Mouse (Mus musculus): ENCODE measurements around the gene Speg. TPM values are rescaled to one million over a fixed set of nuclear protein-coding genes. Genes with fewer than 3 reads are reported as not detected.

Speg gene
- polyA plus RNA-seq (2015; fragmentation: Nextera tagmentation; extraction: Ambion mirVana), result 45.2 and 49.1 TPM in 2 replicates

- Histone ChIP-seq H3K36me3 (no peaks in the 10 kb centered on the region), H3K9ac (peak within 1 kb of the TSS; percentile 1; the same call in 1 of the 2 replicates), H3K4me1 (peaks cover 15% of the 10 kb centered on the region), H3K9me3 (no peaks in the 10 kb centered on the region), H3K4me3 (replicated peaks) (peak within 1 kb of the TSS; percentile 32), H3K27ac (no peak within 1 kb of the TSS), H3K27me3 (replicated peaks) (peaks cover 8% of the 10 kb centered on the region), H3K4me2 (peak within 1 kb of the TSS; percentile 50)
- 10% methylated on average over 55 of the region's 57 CpGs for WGBS
- ATAC-seq (ENCODE audit: insufficient read depth, low FRiP score, low read depth), result 0 out of 2 replicates have a peak, but pooled peaks have one; percentile 31
These were observed at the start of gene Speg for GRCm38 (mm10) chr1:75374950-75375936. TSS of gene Speg (plus strand) at chr1:75375297.

- Histone ChIP-seq H3K4me3 (replicated peaks) (no peak overlapping the region), H3K9me3 (no peaks in the 10 kb centered on the region), H3K27ac (no peak overlapping the region), H3K36me3 (no peaks in the 10 kb centered on the region), H3K27me3 (replicated peaks) (no peaks in the 10 kb centered on the region), H3K4me1 (no peaks in the 10 kb centered on the region), H3K4me2 (no peak overlapping the region), H3K9ac (no peak overlapping the region)
- no peak for ATAC-seq (ENCODE audit: insufficient read depth, low FRiP score, low read depth)
These were observed 47.6 kb upstream of the Speg start for GRCm38 (mm10) chr1:75327461-75327860.

GRCm38 (mm10) chr1:75331271-75331670, 43.8 kb upstream of the Speg start:
- no peaks in the 10 kb centered on the region for H3K4me1 ChIP-seq
- no peak for ATAC-seq (ENCODE audit: insufficient read depth, low FRiP score, low read depth)
- H3K4me2 ChIP-seq, result no peak overlapping the region
- no peak overlapping the region for H3K9ac ChIP-seq
- no peaks in the 10 kb centered on the region for H3K9me3 ChIP-seq
- no peak overlapping the region for H3K4me3 ChIP-seq (replicated peaks)
- H3K27ac ChIP-seq, result no peak overlapping the region
- 54% methylated on average over 1 of the region's 1 CpGs for WGBS
- H3K27me3 ChIP-seq (replicated peaks), result no peaks in the 10 kb centered on the region
- H3K36me3 ChIP-seq, result no peaks in the 10 kb centered on the region

GRCm38 (mm10) chr1:75336461-75336860, 38.6 kb upstream of the Speg start:
- no peak overlapping the region for H3K9ac ChIP-seq
- ATAC-seq (ENCODE audit: insufficient read depth, low FRiP score, low read depth), result no peak
- WGBS, result 51% methylated on average over 3 of the region's 3 CpGs
- no peaks in the 10 kb centered on the region for H3K36me3 ChIP-seq
- H3K27ac ChIP-seq, result no peak overlapping the region
- H3K9me3 ChIP-seq, result no peaks in the 10 kb centered on the region
- H3K4me1 ChIP-seq, result peaks cover 24% of the 10 kb centered on the region
- H3K4me3 ChIP-seq (replicated peaks), result no peak overlapping the region
- H3K4me2 ChIP-seq, result no peak overlapping the region
- H3K27me3 ChIP-seq (replicated peaks), result no peaks in the 10 kb centered on the region

GRCm38 (mm10) chr1:75337097-75337496, 38.0 kb upstream of the Speg start:
- Histone ChIP-seq H3K27ac (no peak overlapping the region), H3K27me3 (replicated peaks) (no peaks in the 10 kb centered on the region), H3K9me3 (no peaks in the 10 kb centered on the region), H3K36me3 (no peaks in the 10 kb centered on the region), H3K4me2 (no peak overlapping the region), H3K4me1 (peaks cover 24% of the 10 kb centered on the region), H3K4me3 (replicated peaks) (no peak overlapping the region), H3K9ac (no peak overlapping the region)
- WGBS, result 49% methylated on average over 9 of the region's 9 CpGs
- no peak for ATAC-seq (ENCODE audit: insufficient read depth, low FRiP score, low read depth)

- no peak overlapping the region for H3K9ac ChIP-seq
- H3K9me3 ChIP-seq, result no peaks in the 10 kb centered on the region
- H3K4me1 ChIP-seq, result peaks cover 24% of the 10 kb centered on the region
- no peaks in the 10 kb centered on the region for H3K27me3 ChIP-seq (replicated peaks)
- WGBS, result 9% methylated on average over 11 of the region's 11 CpGs
- H3K4me3 ChIP-seq (replicated peaks), result no peak overlapping the region
- 0 out of 2 replicates have a peak overlapping the region, but pooled peaks have one; percentile 17 for H3K4me2 ChIP-seq
- 0 out of 2 replicates have a peak overlapping the region, but pooled peaks have one; percentile 6 for H3K27ac ChIP-seq
- no peaks in the 10 kb centered on the region for H3K36me3 ChIP-seq
- ATAC-seq (ENCODE audit: insufficient read depth, low FRiP score, low read depth), result peak; percentile 75
These were observed 36.9 kb upstream of the Speg start for GRCm38 (mm10) chr1:75338091-75338694.

- ATAC-seq (ENCODE audit: insufficient read depth, low FRiP score, low read depth), result no peak
- Histone ChIP-seq H3K27ac (no peak overlapping the region), H3K4me1 (peaks cover 30% of the 10 kb centered on the region), H3K36me3 (no peaks in the 10 kb centered on the region), H3K4me2 (no peak overlapping the region), H3K9ac (no peak overlapping the region), H3K27me3 (replicated peaks) (no peaks in the 10 kb centered on the region), H3K4me3 (replicated peaks) (no peak overlapping the region), H3K9me3 (no peaks in the 10 kb centered on the region)
- 33% methylated on average over 9 of the region's 9 CpGs for WGBS
These were observed 35.8 kb upstream of the Speg start for GRCm38 (mm10) chr1:75339337-75339736.

- no peaks in the 10 kb centered on the region for H3K27me3 ChIP-seq (replicated peaks)
- no peak overlapping the region for H3K4me3 ChIP-seq (replicated peaks)
- H3K27ac ChIP-seq, result no peak overlapping the region
- no peak overlapping the region for H3K4me2 ChIP-seq
- no peak overlapping the region for H3K9ac ChIP-seq
- H3K36me3 ChIP-seq, result no peaks in the 10 kb centered on the region
- no peaks in the 10 kb centered on the region for H3K9me3 ChIP-seq
- ATAC-seq (ENCODE audit: insufficient read depth, low FRiP score, low read depth), result no peak
- 81% methylated on average over 2 of the region's 2 CpGs for WGBS
- peaks cover 41% of the 10 kb centered on the region for H3K4me1 ChIP-seq
These were observed 34.6 kb upstream of the Speg start for GRCm38 (mm10) chr1:75340519-75340918.

GRCm38 (mm10) chr1:75342874-75343416, 32.2 kb upstream of the Speg start:
- ATAC-seq (ENCODE audit: insufficient read depth, low FRiP score, low read depth), result peak; percentile 17; the same call in 1 of the 2 replicates
- Histone ChIP-seq H3K4me1 (peaks cover 35% of the 10 kb centered on the region), H3K9me3 (no peaks in the 10 kb centered on the region), H3K4me3 (replicated peaks) (no peak overlapping the region), H3K9ac (no peak overlapping the region), H3K4me2 (no peak overlapping the region), H3K36me3 (no peaks in the 10 kb centered on the region), H3K27me3 (replicated peaks) (no peaks in the 10 kb centered on the region), H3K27ac (no peak overlapping the region)
- whole genome bisulfite sequencing, result under 1% methylated on average over 8 of the region's 8 CpGs

- WGBS, result 11% methylated on average over 15 of the region's 15 CpGs
- H3K36me3 ChIP-seq, result no peaks in the 10 kb centered on the region
- H3K27me3 ChIP-seq (replicated peaks), result no peaks in the 10 kb centered on the region
- peak overlapping the region; percentile 54 for H3K27ac ChIP-seq
- 0 out of 2 replicates have a peak, but pooled peaks have one; percentile 24 for ATAC-seq (ENCODE audit: insufficient read depth, low FRiP score, low read depth)
- no peaks in the 10 kb centered on the region for H3K9me3 ChIP-seq
- peaks cover 24% of the 10 kb centered on the region for H3K4me1 ChIP-seq
- no peak overlapping the region for H3K9ac ChIP-seq
- H3K4me2 ChIP-seq, result 0 out of 2 replicates have a peak overlapping the region, but pooled peaks have one; percentile 5
- H3K4me3 ChIP-seq (replicated peaks), result no peak overlapping the region
These were observed 30.6 kb upstream of the Speg start for GRCm38 (mm10) chr1:75344291-75345035.

All from stomach, embryonic 15.5 days (tissue).